Mouse (Mus musculus) left cerebral cortex, postnatal 4 days (tissue): ENCODE measurements around the gene Lman2. TPM values are rescaled to one million over a fixed set of nuclear protein-coding genes. Genes with fewer than 3 reads are reported as not detected.

Experiments used
- DNase-seq: peaks from one replicate; pipeline ENCODE4 v3.0.0-alpha.2; 2022
- intact Hi-C: fragments of 180-260 bp; cut with DNase I; formaldehyde crosslinking; loops from one replicate; pipeline ENCODE4 v1.15.1; 2025
- total RNA-seq, 2 experiments: library from RNA; stranded (reverse); gene quantifications; 2 replicates each; pipeline ENCODE4 v1.2.3; 2021

Lman2 gene
- total RNA-seq, 2 experiments from 2014 or later, result 43.1 to 46.8 TPM

DNA sequence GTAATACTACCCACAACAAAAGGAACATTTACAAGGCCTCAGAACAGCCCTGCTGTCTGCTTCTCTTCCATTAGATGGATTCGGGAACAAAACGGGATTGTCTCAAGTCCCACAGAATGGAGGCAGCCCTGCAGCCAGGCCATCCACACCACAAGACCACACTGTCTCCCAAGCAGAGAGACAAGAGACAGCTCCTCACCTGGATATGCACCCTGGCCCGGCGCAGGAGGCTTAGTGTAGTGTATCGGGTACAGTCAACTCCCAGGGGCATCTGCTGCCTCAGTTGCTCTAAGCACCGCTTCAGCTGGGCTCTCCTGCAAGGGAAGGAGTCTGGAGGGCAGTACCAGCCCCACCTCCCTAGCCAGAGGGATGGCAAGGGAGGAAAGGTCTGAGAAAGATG is 34.4 kb downstream of the Lman2 start:
- intact Hi-C loops, result no loop called here

DNA sequence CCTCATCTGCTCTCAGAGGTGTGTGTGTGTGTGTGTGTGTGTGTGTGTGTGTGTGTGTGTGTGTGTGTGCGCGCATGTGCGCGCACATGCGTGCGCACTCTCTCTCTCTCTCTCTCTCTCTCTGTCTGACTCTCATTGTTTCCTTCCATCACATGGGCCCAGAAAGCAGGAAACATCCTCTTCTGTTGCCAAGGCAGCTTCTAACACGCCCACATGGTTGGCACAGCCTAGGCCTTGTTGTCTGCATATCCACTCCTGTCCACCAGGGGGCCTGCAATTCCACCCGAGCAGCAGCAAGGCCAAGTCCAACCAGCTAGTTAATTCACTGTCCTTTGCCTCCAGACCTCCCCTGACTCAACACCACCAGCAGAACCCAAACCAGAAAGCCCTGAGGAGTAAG is 35.0 kb downstream of the Lman2 start:
- intact Hi-C loops, result no loop called here
- DNase-seq, result peak; percentile 90

More for the DNA sequence above, 34.4 kb downstream of the Lman2 start:
- no peak for DNase-seq

DNA sequence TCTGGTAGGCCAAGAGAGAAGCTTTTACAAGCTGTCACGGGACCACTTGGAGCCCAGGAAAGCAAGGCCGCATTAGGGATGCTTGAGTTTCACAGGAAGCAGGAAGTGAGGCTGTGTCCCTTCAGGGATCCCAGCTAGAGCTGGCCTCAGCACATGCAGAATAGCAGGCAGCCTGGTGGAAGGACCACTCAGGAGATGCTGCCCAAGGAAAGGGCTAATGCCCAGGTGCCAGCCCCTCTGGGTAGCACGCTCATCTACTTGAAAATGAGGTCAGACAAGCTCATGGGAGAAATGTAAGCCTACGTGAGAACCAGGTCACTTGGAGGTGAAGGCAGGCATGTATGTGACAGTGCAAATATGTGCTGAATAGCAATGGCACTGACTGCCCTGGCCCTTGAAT is 35.4 kb downstream of the Lman2 start:
- intact Hi-C loops, result no loop called here
- no peak for DNase-seq

DNA sequence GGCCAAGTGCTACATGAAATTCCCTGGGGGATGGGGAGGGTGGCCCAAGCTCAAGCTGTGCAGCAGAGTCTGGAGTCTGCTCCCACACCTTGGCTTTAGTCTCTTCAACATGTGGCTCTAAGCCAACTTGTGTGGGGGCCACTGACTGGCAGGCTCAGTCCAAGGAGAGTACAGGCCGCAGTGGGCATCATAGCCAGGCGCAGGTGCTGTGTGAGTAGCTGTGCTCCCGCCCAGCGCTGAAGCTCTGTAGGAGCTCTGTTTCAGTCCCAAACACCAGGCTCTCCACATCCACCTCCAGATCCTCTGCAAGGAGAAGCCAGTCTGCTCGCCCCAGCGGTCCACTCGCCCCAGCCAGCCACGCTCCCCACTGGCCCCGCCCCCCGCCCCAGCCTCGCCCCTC is 37.0 kb downstream of the Lman2 start:
- DNase-seq, result no peak
- intact Hi-C loops, result no loop called here

DNA sequence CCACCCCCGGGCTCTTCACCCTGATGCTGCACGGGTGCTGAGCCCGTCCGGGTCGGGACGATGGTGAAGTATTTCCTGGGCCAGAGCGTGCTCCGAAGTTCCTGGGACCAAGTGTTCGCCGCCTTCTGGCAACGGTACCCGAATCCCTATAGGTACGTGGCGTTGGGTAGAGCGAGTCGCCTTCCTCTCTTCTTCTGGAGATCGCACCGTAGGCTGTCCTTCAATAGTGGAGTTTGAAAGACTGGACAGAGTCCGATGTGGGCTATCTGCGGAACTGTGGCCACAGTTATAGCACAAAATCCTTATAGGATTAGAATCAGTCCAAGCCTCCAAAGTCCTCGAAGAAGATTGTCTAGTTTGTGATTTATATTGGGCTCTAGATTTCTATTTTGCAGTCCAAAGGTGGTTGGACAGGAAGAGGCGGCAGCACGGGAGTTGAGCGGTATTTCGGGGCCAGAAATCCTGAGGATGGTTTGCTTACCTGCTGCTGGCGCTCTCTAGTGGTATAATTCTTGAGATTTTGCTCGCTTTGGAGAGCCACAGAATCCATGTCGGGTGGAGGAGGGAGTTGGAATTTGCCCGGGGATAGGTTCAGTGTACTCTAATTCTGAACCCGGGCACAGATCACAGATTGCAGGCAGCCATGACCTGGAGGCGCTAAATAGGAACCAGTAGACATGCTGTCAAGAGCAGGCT is 40.3 kb downstream of the Lman2 start:
- DNase-seq, result no peak
- intact Hi-C loops, result no loop called here

DNA sequence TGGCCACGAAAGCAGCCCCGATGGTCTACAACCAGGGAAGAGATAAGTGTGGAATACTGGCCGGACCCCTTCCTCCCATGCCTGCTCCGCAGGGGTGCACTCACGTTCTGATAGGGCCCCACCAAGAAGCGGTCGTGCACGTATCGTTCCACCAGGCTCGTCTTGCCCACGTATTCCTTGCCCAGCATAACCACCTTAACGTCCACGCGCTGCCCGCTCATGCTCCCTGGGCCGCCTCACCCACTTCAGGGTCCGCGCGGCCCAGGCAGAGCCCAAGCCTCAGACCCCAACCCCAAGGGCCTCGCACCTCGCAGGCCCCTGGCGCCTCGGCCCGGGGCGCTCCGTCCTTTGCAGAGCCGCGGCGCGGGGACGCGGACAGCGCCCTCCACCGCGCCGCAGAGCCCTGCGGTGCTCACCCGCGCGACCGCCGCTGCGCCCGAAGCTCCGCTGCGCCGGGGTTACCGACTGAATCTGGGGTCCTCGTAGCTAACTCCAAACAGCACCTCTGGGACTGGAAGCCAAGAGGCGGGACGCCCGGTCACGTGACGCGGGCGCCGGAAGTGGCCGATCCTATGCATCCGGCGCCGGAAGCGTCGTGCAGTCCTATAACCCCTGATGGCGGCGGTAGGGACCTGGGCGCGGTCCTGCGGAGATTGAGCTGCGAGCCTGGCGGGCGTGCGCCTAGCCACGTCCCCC is 41.0 kb downstream of the Lman2 start, which contains the start of gene Rab24:
Gene Rab24 (minus strand): TSS at position 513 of the 696 bp plus-strand sequence.
- peak; percentile 91 for DNase-seq
- intact Hi-C loops, result no loop called here

DNA sequence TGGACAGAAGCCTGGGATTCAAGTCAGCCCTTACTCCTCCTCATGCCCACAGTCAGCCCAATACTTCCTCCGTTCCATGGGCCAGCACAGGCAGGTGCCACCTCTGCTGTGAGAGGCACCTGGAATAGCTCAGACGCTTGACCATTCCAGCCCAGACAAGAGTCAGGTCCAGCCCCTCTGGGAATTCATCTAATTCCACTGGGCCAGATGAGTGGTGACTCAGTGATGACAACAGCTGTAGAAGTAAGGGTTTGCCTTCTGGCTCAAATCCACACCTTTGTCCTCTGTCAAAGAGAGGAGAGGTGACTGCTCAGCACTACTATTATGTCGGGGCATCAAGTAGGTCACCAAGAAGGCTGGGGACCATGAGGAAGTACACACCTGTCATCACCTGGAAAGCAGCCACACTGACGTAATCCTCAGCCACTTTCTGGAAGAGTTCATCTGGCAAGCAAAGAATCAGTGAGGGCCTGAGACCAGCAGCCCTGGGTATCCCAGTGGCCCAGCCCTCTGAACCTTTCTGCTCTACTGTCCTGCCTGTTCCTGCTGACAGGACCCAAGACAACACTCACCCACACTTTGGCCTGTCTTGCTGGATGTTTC is 42.6 kb downstream of the Lman2 start, which contains the start of gene Prelid1:
Gene Prelid1 (plus strand): TSS at position 570 of the 603 bp plus-strand sequence.
- no peak for DNase-seq
- intact Hi-C loops, result no loop called here

DNA sequence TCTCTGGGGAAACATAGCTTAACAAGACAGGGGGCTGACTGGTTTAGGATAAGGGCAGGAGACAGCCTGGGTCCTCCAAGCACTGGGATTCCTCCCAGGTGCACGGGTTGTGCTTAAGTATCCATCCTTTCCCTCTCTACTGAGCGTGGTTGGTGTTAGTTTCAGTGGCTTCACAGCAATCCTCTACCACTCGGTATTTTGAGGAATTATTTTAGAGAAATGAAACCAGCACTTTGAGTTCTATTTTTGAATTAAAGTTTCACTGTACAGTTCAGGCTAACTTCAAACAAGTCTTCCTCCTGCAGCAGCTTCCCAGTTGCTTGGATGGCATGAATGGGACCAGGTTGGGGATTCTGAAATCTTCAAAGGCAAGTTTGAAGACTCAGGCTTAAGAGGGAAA is 44.2 kb downstream of the Lman2 start:
- intact Hi-C loops, result no loop called here
- no peak for DNase-seq

DNA sequence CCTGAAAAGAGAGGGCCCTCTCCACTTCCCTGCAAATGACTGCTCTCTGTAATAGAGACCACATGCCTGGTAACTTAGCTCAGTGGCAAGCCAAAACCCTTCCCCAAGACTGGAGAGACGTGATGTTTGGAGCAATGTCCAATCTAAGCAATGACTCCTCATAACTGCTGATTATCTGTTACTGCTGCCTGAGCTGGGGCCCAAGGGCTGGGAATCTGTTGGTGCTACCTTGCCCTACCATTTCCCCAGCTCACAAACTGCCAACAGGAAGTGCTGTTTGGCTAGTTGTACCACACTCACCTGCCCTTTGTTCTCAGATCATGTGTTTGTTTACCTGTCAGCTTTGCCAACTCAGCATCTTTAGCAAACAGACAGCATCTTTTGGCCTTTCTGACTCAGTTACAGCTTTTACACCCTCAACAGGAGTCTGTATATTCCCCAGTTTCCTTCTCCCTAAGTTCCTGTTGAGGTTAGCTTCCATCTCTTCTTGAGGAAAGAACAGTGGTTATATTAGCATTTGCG is 47.6 kb downstream of the Lman2 start:
- DNase-seq, result no peak
- intact Hi-C loops, result no loop called here

DNA sequence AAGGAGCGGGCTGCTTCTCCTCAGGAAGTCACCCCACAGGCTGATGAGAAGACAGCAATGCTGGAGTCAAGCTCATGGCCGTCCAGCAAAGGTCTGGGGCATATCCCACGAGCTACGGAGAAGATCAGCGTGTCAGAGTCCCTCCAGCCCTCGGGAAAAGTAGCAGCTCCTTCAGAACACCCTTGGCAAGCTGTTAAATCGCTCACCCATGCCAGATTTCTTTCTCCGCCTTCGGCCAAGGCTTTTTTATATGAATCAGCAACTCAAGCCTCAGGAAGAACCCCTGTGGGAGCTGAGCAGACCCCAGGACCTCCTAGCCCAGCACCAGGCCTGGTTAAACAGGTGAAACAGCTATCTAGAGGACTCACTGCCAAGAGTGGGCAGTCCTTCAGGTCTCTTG is 49.5 kb downstream of the Lman2 start:
- no peak for DNase-seq
- intact Hi-C loops, result no loop called here

DNA sequence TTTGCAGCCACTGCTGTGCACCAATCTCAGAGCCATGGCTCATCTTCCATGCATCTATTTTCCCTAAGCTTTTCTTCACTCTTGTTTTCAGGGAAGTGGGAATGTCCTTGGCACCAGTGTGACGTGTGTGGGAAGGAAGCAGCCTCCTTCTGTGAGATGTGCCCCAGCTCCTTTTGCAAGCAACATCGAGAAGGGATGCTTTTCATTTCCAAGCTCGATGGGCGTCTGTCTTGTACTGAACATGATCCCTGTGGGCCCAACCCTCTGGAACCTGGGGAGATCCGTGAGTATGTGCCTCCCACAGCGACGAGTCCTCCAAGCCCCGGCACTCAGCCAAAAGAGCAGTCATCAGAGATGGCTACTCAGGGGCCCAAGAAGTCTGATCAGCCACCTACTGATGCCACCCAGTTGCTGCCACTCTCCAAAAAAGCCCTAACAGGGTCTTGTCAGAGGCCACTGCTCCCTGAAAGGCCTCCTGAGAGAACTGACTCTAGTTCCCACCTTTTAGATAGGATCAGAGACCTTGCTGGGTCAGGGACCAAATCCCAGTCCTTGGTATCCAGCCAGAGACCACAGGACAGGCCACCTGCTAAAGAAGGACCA is 50.5 kb downstream of the Lman2 start:
- intact Hi-C loops, result no loop called here

DNA sequence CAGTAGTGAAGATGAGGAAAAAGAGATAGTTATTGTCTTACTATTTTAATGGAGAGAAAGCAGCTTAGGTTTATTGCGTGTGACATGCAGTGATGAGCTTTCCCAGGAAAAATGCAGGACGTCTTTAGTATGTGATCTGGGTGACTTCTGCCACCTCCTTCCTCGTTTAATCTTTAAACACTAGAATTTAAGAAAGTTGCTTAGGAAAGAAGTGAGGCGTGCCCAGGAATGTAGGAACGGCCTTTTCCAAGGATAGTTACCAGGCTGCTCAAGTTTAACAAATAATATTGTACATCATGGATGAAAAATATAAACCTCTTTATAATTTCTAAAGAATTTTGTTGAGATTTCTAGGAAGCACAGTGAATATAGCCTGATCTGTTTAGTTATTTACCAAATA is 61.7 kb downstream of the Lman2 start:
- intact Hi-C loops, result no loop called here
- no peak for DNase-seq

More for the DNA sequence above, 50.5 kb downstream of the Lman2 start:
- no peak for DNase-seq

DNA sequence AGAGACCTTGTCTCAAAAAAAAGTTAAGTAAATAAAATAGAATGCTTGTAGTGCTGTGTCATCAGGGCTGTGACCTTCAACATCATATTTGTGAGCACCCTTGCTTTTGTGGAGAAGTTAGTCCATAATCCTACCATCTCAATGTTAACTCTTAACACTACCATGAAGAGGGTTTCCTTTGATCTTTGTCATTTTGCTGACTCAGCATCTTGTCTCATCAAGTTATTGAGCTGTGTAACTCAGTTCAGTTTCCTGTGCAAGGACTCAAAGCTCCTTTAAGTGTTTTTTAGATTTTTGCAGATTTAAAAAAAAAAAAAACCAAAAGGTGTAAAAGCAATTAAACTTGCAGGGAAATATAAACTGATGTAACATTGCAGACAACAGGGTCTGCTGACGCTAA is 65.8 kb downstream of the Lman2 start:
- DNase-seq, result no peak

More for the DNA sequence above, 65.8 kb downstream of the Lman2 start:
- intact Hi-C loops, result loop anchor here (10.0 kb wide), 2 partner anchors 52 to 358 kb away; no protein-coding TSS in a partner anchor

Other genes with a start within 250 kb of the Lman2 start
- gene Gm17617, start 229.2 kb downstream of the Lman2 start, total RNA-seq, result not detected
- 1 to 10 TPM; 1.1 TPM for gene Fgfr4, start 210.1 kb downstream of the Lman2 start, total RNA-seq
- 100 to 1,000 TPM; 155 to 163 TPM for gene Nsd1, start 153.0 kb downstream of the Lman2 start, total RNA-seq
- gene Prelid1, start 42.3 kb downstream of the Lman2 start, total RNA-seq, result 100 to 1,000 TPM; 182 to 192 TPM
- 10 to 100 TPM; 54.8 to 58.5 TPM for gene Rab24, start 40.8 kb downstream of the Lman2 start, total RNA-seq
- gene Mxd3, start 33.0 kb downstream of the Lman2 start, total RNA-seq, result 1 to 10 TPM; 3.6 to 5.6 TPM
- gene Rgs14, start 6.9 kb upstream of the Lman2 start, total RNA-seq, result 1 to 10 TPM; 4.3 to 6.3 TPM
- gene Slc34a1, start 35.4 kb upstream of the Lman2 start, total RNA-seq, result under 1 TPM in 1 of 2 experiments, not detected in 1; 0.36 TPM
- gene Pfn3, start 52.4 kb upstream of the Lman2 start, total RNA-seq, result 1 to 10 TPM in 1 of 2 experiments, under 1 TPM in 1; 0.97 to 1.1 TPM
- under 1 TPM; 0.30 to 0.38 TPM for gene F12, start 64.0 kb upstream of the Lman2 start, total RNA-seq
- 10 to 100 TPM; 73.8 to 78.8 TPM for gene Grk6, start 82.3 kb upstream of the Lman2 start, total RNA-seq
- 10 to 100 TPM; 86.0 to 87.5 TPM for gene Prr7, start 101.5 kb upstream of the Lman2 start, total RNA-seq
- gene Dbn1, start 125.3 kb upstream of the Lman2 start, total RNA-seq, result 100 to 1,000 TPM; 623 to 643 TPM
- gene Pdlim7, start 150.9 kb upstream of the Lman2 start, total RNA-seq, result 10 to 100 TPM; 62.5 to 66.8 TPM
- 1 to 10 TPM; 6.4 to 7.2 TPM for gene Dok3, start 166.5 kb upstream of the Lman2 start, total RNA-seq
- gene Ddx41, start 173.9 kb upstream of the Lman2 start, total RNA-seq, result 10 to 100 TPM; 51.6 to 56.5 TPM
- gene Fam193b, start 208.3 kb upstream of the Lman2 start, total RNA-seq, result 10 to 100 TPM; 91.4 to 92.9 TPM
- gene Tmed9, start 210.9 kb upstream of the Lman2 start, total RNA-seq, result 100 to 1,000 TPM; 109 to 111 TPM
- gene B4galt7, start 237.1 kb upstream of the Lman2 start, total RNA-seq, result 10 to 100 TPM; 32.3 to 32.4 TPM